Mouse (Mus musculus) E14TG2a.4 (cell line): ENCODE data around the gene Nlrp6.

Source experiments
- CTCF ChIP-seq: conservative IDR thresholded peaks from 2 replicates; pipeline ENCODE4 v1.5.1; 2014; ENCODE audit warnings: low read length
- NANOG ChIP-seq: IDR thresholded peaks from 2 replicates; pipeline ENCODE4 v1.6.1; 2014; ENCODE audit warnings: borderline replicate concordance, low read length, mixed read lengths
- POU5F1 ChIP-seq: IDR thresholded peaks from 2 replicates; pipeline ENCODE4 v1.6.1; 2014; ENCODE audit warnings: low read length, borderline replicate concordance

DNA sequence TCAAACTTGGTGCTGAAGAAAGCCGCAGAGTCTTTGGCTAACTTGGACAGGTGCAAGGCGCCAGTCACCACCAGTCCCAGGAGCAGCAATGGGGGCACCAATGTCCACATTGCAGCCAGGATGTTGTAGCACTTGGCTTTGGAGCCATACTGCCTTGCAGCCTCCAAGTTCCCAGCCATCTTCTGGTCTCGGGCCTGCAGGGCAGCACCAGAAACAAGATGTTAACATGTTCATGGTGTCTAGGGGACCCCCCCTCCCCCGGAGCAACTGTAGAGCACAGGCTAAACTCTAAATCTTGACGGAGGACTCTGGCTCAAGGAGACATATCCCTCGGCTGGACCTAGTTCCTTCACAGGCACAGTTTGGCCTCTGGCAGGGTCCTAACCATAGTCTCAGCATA is 28.6 kb downstream of the Nlrp6 start:
- TF ChIP-seq CTCF (no peak), POU5F1 (no peak), NANOG (no peak)
